Mouse (Mus musculus) MEL (cell line): ENCODE data around the gene Thbs2. TPM values are rescaled to one million over a fixed set of nuclear protein-coding genes. Genes with fewer than 3 reads are reported as not detected.

Experiments used
- DNase-seq: peaks from one replicate; pipeline ENCODE4 v3.0.0; 2011; ENCODE audit warnings: low read depth, low spot score
- H3K27ac ChIP-seq: 2 replicates; pipeline ENCODE4 v1.5.1; 2012; ENCODE audit warnings: low read depth, mild to moderate bottlenecking, control low read depth, low read length, moderate library complexity; ENCODE audit not compliant: control insufficient read depth
- H3K27me3 ChIP-seq, 2 experiments: fragments of 150-350 bp in 1 of 2; sonication (generic) in 1 of 2; 2 replicates each; pipeline ENCODE4 v1.6.1; 2012; ENCODE audit warnings: low read length in 2 of 2, mild to moderate bottlenecking in 2 of 2, improper control_type of control experiment in 1 of 2, moderate library complexity in 1 of 2; ENCODE audit not compliant: insufficient read depth in 2 of 2, control insufficient read depth in 1 of 2
- H3K36me3 ChIP-seq, 2 experiments: 2 replicates each; pipeline ENCODE4 v1.6.1; 2012 to 2014; ENCODE audit warnings: low read length in 2 of 2, improper control_type of control experiment in 1 of 2, inconsistent platforms in 1 of 2, mild to moderate bottlenecking in 1 of 2; ENCODE audit not compliant: insufficient read depth in 2 of 2, control insufficient read depth in 1 of 2
- H3K4me1 ChIP-seq, 2 experiments: fragments of 150-350 bp in 1 of 2; sonication (generic) in 1 of 2; 2 replicates each; pipeline ENCODE4 v1.6.1; 2012; ENCODE audit warnings: low read length in 2 of 2, improper control_type of control experiment in 1 of 2, mild to moderate bottlenecking in 1 of 2; ENCODE audit not compliant: insufficient read depth in 2 of 2, control insufficient read depth in 1 of 2
- H3K4me3 ChIP-seq, 2 experiments: fragments of 150-350 bp in 1 of 2; sonication (generic) in 1 of 2; 2 replicates each; pipeline ENCODE4 v1.5.1; 2012; ENCODE audit warnings: low read depth in 2 of 2, low read length in 2 of 2, mild to moderate bottlenecking in 2 of 2, moderate library complexity in 2 of 2, control low read depth in 1 of 2, improper control_type of control experiment in 1 of 2; ENCODE audit not compliant: control insufficient read depth in 1 of 2, insufficient read depth in 1 of 2
- H3K79me2 ChIP-seq: 2 replicates; pipeline ENCODE4 v1.6.1; 2012; ENCODE audit warnings: mild to moderate bottlenecking, low read length, moderate library complexity; ENCODE audit not compliant: control insufficient read depth, poor library complexity, insufficient read depth
- H3K9ac ChIP-seq: 2 replicates; pipeline ENCODE4 v1.6.1; 2012; ENCODE audit warnings: low read depth, mild to moderate bottlenecking, control low read depth, low read length, moderate library complexity; ENCODE audit not compliant: control insufficient read depth, poor library complexity, severe bottlenecking
- H3K9me3 ChIP-seq: fragments of 150-350 bp; sonication (generic); replicated peaks from 2 replicates; pipeline ENCODE4 v1.6.1; 2012; ENCODE audit warnings: mild to moderate bottlenecking, low read length, improper control_type of control experiment, moderate library complexity; ENCODE audit not compliant: insufficient read depth
- CTCF ChIP-seq, 3 experiments: IDR thresholded peaks in 2 of 3; conservative IDR thresholded peaks in 1 of 3; 2 replicates each; pipeline ENCODE4 v1.5.1; 2011 to 2012; ENCODE audit warnings: low read length in 3 of 3, low read depth in 2 of 3, mild to moderate bottlenecking in 2 of 3, improper control_type of control experiment in 1 of 3, inconsistent platforms in 1 of 3, mixed read lengths in 1 of 3, moderate library complexity in 1 of 3; ENCODE audit not compliant: control insufficient read depth in 1 of 3, insufficient read depth in 1 of 3, poor library complexity in 1 of 3, severe bottlenecking in 1 of 3
- EP300 ChIP-seq, 2 experiments: IDR thresholded peaks; 2 replicates each; pipeline ENCODE4 v1.6.1; 2011; ENCODE audit warnings: improper control_type of control experiment in 2 of 2, low read length in 2 of 2, low read depth in 1 of 2, mild to moderate bottlenecking in 1 of 2
- ETS1 ChIP-seq: IDR thresholded peaks from 2 replicates; pipeline ENCODE4 v1.6.1; 2012; ENCODE audit warnings: low read depth, mild to moderate bottlenecking, inconsistent platforms, low read length, improper control_type of control experiment, moderate library complexity
- GABPA ChIP-seq: IDR thresholded peaks from 2 replicates; pipeline ENCODE4 v1.6.1; 2012; ENCODE audit warnings: low read depth, mild to moderate bottlenecking, inconsistent platforms, low read length, improper control_type of control experiment, moderate library complexity
- GATA1 ChIP-seq: IDR thresholded peaks from 2 replicates; pipeline ENCODE4 v1.6.1; 2011; ENCODE audit warnings: low read depth, low read length, improper control_type of control experiment
- HCFC1 ChIP-seq: IDR thresholded peaks from 2 replicates; pipeline ENCODE4 v1.6.1; 2012; ENCODE audit warnings: low read depth, mild to moderate bottlenecking, inconsistent platforms, low read length, improper control_type of control experiment, moderate library complexity
- JUND ChIP-seq: IDR thresholded peaks from 2 replicates; pipeline ENCODE4 v1.6.1; 2011; ENCODE audit warnings: low read depth, mild to moderate bottlenecking, improper control_type of control experiment, low read length
- MAX ChIP-seq: IDR thresholded peaks from 2 replicates; pipeline ENCODE4 v1.6.1; 2011; ENCODE audit warnings: low read length, improper control_type of control experiment
- MYB ChIP-seq: IDR thresholded peaks from 2 replicates; pipeline ENCODE4 v1.6.1; 2011; ENCODE audit warnings: mild to moderate bottlenecking, low read depth, low read length, improper control_type of control experiment
- MYC ChIP-seq: IDR thresholded peaks from 2 replicates; pipeline ENCODE4 v1.6.1; 2011; ENCODE audit warnings: low read depth, mild to moderate bottlenecking, low read length, improper control_type of control experiment, moderate library complexity
- NRF1 ChIP-seq: IDR thresholded peaks from 2 replicates; pipeline ENCODE4 v1.6.1; 2014; ENCODE audit warnings: low read depth, mild to moderate bottlenecking, inconsistent platforms, low read length, improper control_type of control experiment, moderate library complexity; ENCODE audit not compliant: poor library complexity, insufficient read depth, severe bottlenecking
- POLR2A ChIP-seq, 2 experiments: IDR thresholded peaks; 2 replicates each; pipeline ENCODE4 v1.6.1; 2011 to 2012; ENCODE audit warnings: low read length in 2 of 2, mild to moderate bottlenecking in 2 of 2, control low read depth in 1 of 2, improper control_type of control experiment in 1 of 2, low read depth in 1 of 2, moderate library complexity in 1 of 2; ENCODE audit not compliant: control insufficient read depth in 1 of 2, insufficient read depth in 1 of 2, poor library complexity in 1 of 2
- POLR2AphosphoS2 ChIP-seq: IDR thresholded peaks from 2 replicates; pipeline ENCODE4 v1.6.1; 2011; ENCODE audit warnings: low read length, improper control_type of control experiment
- POLR2AphosphoS5 ChIP-seq: IDR thresholded peaks from 2 replicates; pipeline ENCODE4 v1.6.1; 2012; ENCODE audit warnings: low read depth, borderline replicate concordance, mild to moderate bottlenecking, inconsistent platforms, low read length, moderate library complexity, mixed read lengths
- RCOR1 ChIP-seq: IDR thresholded peaks from 2 replicates; pipeline ENCODE4 v1.6.1; 2012; ENCODE audit warnings: low read depth, mild to moderate bottlenecking, inconsistent platforms, low read length, improper control_type of control experiment
- SIN3A ChIP-seq: IDR thresholded peaks from 2 replicates; pipeline ENCODE4 v1.6.1; 2012; ENCODE audit warnings: low read length, improper control_type of control experiment, inconsistent platforms
- SMC3 ChIP-seq: IDR thresholded peaks from 2 replicates; pipeline ENCODE4 v1.6.1; 2011; ENCODE audit warnings: low read depth, low read length, improper control_type of control experiment
- TAL1 ChIP-seq: IDR thresholded peaks from 2 replicates; pipeline ENCODE4 v1.6.1; 2012; ENCODE audit warnings: mild to moderate bottlenecking, inconsistent platforms, low read length, moderate library complexity, mixed read lengths
- TBP ChIP-seq: IDR thresholded peaks from 2 replicates; pipeline ENCODE4 v1.8.0; 2011; ENCODE audit warnings: low read depth, low read length, improper control_type of control experiment
- USF2 ChIP-seq, 2 experiments: IDR thresholded peaks; 2 replicates each; pipeline ENCODE4 v1.6.1; 2011 to 2012; ENCODE audit warnings: improper control_type of control experiment in 2 of 2, low read length in 2 of 2, borderline replicate concordance in 1 of 2, inconsistent platforms in 1 of 2, low read depth in 1 of 2, mild to moderate bottlenecking in 1 of 2; ENCODE audit not compliant: insufficient read depth in 1 of 2
- ZC3H11A ChIP-seq: IDR thresholded peaks from 2 replicates; pipeline ENCODE4 v1.6.1; 2012; ENCODE audit warnings: low read depth, mild to moderate bottlenecking, inconsistent platforms, low read length, improper control_type of control experiment
- ZKSCAN1 ChIP-seq: IDR thresholded peaks from 2 replicates; pipeline ENCODE4 v1.6.1; 2012; ENCODE audit warnings: low read depth, mild to moderate bottlenecking, inconsistent platforms, low read length, improper control_type of control experiment, moderate library complexity
- ZMIZ1 ChIP-seq: IDR thresholded peaks from 2 replicates; pipeline ENCODE4 v1.6.1; 2012; ENCODE audit warnings: low read depth, mild to moderate bottlenecking, inconsistent platforms, low read length, improper control_type of control experiment, moderate library complexity
- ZNF384 ChIP-seq: IDR thresholded peaks from 2 replicates; pipeline ENCODE4 v1.6.1; 2012; ENCODE audit warnings: low read depth, mild to moderate bottlenecking, inconsistent platforms, low read length, improper control_type of control experiment
- polyA plus RNA-seq, 2 experiments: library from polyadenylated mRNA; stranded (reverse) in 1 of 2; unstranded in 1 of 2; fragments of >175 nt in 1 of 2; fragments of >200 nt in 1 of 2; gene quantifications; 2 replicates each; pipeline versions ENCODE4 v1.2.1 to v1.2.4; 2012; ENCODE audit warnings: low replicate concordance in 2 of 2, low read depth in 1 of 2; ENCODE audit not compliant: insufficient read length in 2 of 2, insufficient read depth in 1 of 2, missing spikeins in 1 of 2
- total RNA-seq: library from RNA; depleted of rRNA; stranded (reverse); fragments of 300-350 nt; gene quantifications from 2 replicates; pipeline ENCODE4 v1.2.3, GENCODE M21; 2012

Gene Thbs2
- total and polyA plus RNA-seq, 3 experiments: not detected

DNA sequence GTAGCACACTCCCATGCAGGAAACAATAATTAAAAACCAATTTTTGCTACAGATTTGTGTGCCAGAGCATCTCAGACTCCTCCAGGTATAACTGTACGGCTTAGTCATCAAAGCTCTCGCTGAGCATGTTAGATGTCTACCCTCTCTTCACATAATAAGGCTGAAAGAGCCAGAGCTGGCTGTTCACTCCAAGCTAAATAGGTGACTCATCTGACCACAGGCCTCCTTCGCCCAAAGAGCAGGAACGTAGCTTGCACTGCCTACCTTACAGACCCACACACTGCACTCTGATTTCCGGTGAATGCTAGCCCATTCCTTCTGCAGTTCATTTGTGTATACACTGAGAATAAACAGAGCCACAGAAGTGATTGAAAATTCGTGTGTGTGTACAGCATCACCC, 31.6 kb downstream of the Thbs2 start:
- H3K9me3 ChIP-seq: no peaks in the 10 kb centered on the region
- H3K27ac ChIP-seq: no peak overlapping the region
- no peak overlapping the region for H3K9ac ChIP-seq
- no peaks in the 10 kb centered on the region for H3K36me3 ChIP-seq
- no peaks in the 10 kb centered on the region for H3K27me3 ChIP-seq
- TF ChIP-seq POLR2AphosphoS2 (no peak), ZMIZ1 (no peak), TBP (no peak), ZNF384 (no peak), USF2 (IDR thresholded peaks at IDR 0.05; ENCODE audit: borderline replicate concordance in 1 of 2, insufficient read depth in 1 of 2, low read depth in 1 of 2, low read length in 2 of 2) (no peak), MYC (no peak), MAX (no peak), SMC3 (no peak), CTCF (IDR thresholded peaks at IDR 0.05 in 2 of 3, conservative IDR thresholded peaks at IDR 0.05 in 1 of 3; ENCODE audit: control insufficient read depth in 1 of 3, insufficient read depth in 1 of 3, low read depth in 2 of 3, low read length in 3 of 3, poor library complexity in 1 of 3, severe bottlenecking in 1 of 3) (no peak), GATA1 (no peak), ZKSCAN1 (no peak), ETS1 (no peak), NRF1 (no peak), MYB (no peak), JUND (no peak), ZC3H11A (no peak), SIN3A (no peak)
- no peak for DNase-seq
- H3K4me1 ChIP-seq: no peaks in the 10 kb centered on the region
- no peak overlapping the region for H3K4me3 ChIP-seq
- no peaks in the 10 kb centered on the region for H3K79me2 ChIP-seq

GRCm38 (mm10) chr17:14659746-14660145, 34.3 kb downstream of the Thbs2 start:
- DNase-seq: no peak
- Histone ChIP-seq H3K9ac (no peak overlapping the region), H3K9me3 (no peaks in the 10 kb centered on the region), H3K79me2 (no peaks in the 10 kb centered on the region), H3K4me1 (no peaks in the 10 kb centered on the region), H3K36me3 (no peaks in the 10 kb centered on the region), H3K27ac (no peak overlapping the region), H3K27me3 (no peaks in the 10 kb centered on the region), H3K4me3 (no peak overlapping the region)
- TF ChIP-seq RCOR1 (no peak), POLR2AphosphoS5 (no peak), GABPA (no peak), MYB (no peak), HCFC1 (no peak), GATA1 (no peak), ZKSCAN1 (no peak), TBP (no peak), EP300 (IDR thresholded peaks at IDR 0.05; ENCODE audit: low read depth in 1 of 2, low read length in 2 of 2) (no peak), USF2 (IDR thresholded peaks at IDR 0.05; ENCODE audit: borderline replicate concordance in 1 of 2, insufficient read depth in 1 of 2, low read depth in 1 of 2, low read length in 2 of 2) (no peak), POLR2A (IDR thresholded peaks at IDR 0.05; ENCODE audit: control insufficient read depth in 1 of 2, insufficient read depth in 1 of 2, low read depth in 1 of 2, low read length in 2 of 2, poor library complexity in 1 of 2) (no peak), TAL1 (no peak), JUND (no peak)
